21 mouse cellular contexts compared by ENCODE assay signal in the genomic region with DNA sequence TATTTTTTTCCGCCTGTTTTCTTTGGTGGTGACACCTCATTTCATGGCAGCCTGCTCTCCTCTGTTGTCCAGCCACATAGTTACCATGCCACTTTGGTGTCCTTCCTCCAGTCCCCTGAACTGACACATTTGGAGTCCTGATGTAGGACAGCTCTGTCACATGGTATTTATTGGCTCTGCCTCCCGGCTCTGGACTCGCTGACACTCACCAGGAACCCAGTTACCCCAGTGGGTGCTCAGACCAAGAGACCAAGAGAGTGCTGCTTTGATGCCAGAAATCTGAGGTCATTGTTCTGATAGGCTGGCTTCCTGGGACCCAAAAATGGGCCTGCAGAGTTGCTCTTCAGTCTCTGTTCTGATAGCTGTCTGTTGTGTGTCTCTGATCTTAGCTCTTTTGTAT. TPM values are rescaled to one million over a fixed set of nuclear protein-coding genes. Genes with fewer than 3 reads are reported as not detected.
DNase-seq lines count a peak whose midpoint lies in the region; ATAC-seq lines count a peak whose summit lies in the region.
"Had no signal": no experiment of that assay in that cellular context is flagged by ENCODE, and none has a peak within 500 bp of the region (broad histone marks: within the 10 kb centered on the region; RNA-seq: fewer than 3 reads in every experiment).

No protein-coding gene starts in this region.

- intact Hi-C loops in heart, postnatal 10 days (cut with DNase I), result no loop called here

- peaks cover 20% of the 10 kb centered on the region for H3K4me1 ChIP-seq in heart, embryonic 12.5 days (replicated peaks)
- H3K4me1 ChIP-seq in midbrain, embryonic 16.5 days (ENCODE audit: control insufficient read depth, insufficient read depth, low read length), result peaks cover under 1% of the 10 kb centered on the region; the same call in 1 of the 2 replicates
- H3K4me1 ChIP-seq: embryonic facial prominence, embryonic 15.5 days had no signal

- H3K9ac ChIP-seq in heart, embryonic 12.5 days, result no peak overlapping the region
- no peak overlapping the region for H3K9ac ChIP-seq in midbrain, embryonic 16.5 days (ENCODE audit: low read depth, low read length)
- H3K9ac ChIP-seq: embryonic facial prominence, embryonic 15.5 days; limb, embryonic 13.5 days; neural tube, embryonic 15.5 days had no signal

- no peaks in the 10 kb centered on the region for H3K9me3 ChIP-seq in heart, embryonic 12.5 days (replicated peaks)
- H3K9me3 ChIP-seq in midbrain, embryonic 16.5 days (replicated peaks; ENCODE audit: control insufficient read depth, low read length, poor library complexity, severe bottlenecking), result no peaks in the 10 kb centered on the region
- H3K9me3 ChIP-seq: embryonic facial prominence, embryonic 15.5 days; limb, embryonic 13.5 days; neural tube, embryonic 15.5 days had no signal

- no peak overlapping the region for H3K4me3 ChIP-seq in heart, embryonic 12.5 days
- no peak overlapping the region for H3K4me3 ChIP-seq in midbrain, embryonic 16.5 days (ENCODE audit: low read depth, low read length)
- H3K4me3 ChIP-seq: embryonic facial prominence, embryonic 15.5 days; limb, embryonic 13.5 days; neural tube, embryonic 15.5 days had no signal

- no peaks in the 10 kb centered on the region for H3K27me3 ChIP-seq in heart, embryonic 12.5 days (replicated peaks)
- H3K27me3 ChIP-seq in midbrain, embryonic 16.5 days (ENCODE audit: control insufficient read depth, insufficient read depth, low read depth, low read length), result no peaks in the 10 kb centered on the region
- H3K27me3 ChIP-seq: embryonic facial prominence, embryonic 15.5 days; limb, embryonic 13.5 days; neural tube, embryonic 15.5 days had no signal

- ATAC-seq in heart, embryonic 12.5 days (ENCODE audit: insufficient number of reproducible peaks, low FRiP score), result no peak
- no peak for ATAC-seq in midbrain, embryonic 16.5 days
- ATAC-seq: activated CD4-positive, CD25-positive, alpha-beta regulatory T cell, adult 4 months; forebrain, embryonic 14.5 days; hindbrain, postnatal 0 days; intestine, embryonic 16.5 days had no signal

- peak; percentile 61 to 86 for DNase-seq in heart, adult 18-20 months
- DNase-seq in MN1 (ENCODE audit: low spot score), result peak; percentile 21
- DNase-seq in adipocyte (ENCODE audit: low spot score), result peak; percentile 24
- peak; percentile 65 to 80 for DNase-seq in heart, postnatal 10 days
- DNase-seq in left cerebral cortex, adult 8-10 months (ENCODE audit: low spot score in 2 of 2), result no peak
- DNase-seq: cerebellum, adult 9-10 months; lung, adult 18-20 months; lung, postnatal 10 days; thymus, adult 2 months; thymus, postnatal 4 days had no signal

- 63% methylated on average over 3 of the region's 3 CpGs for WGBS in heart, embryonic 12.5 days
- WGBS in midbrain, embryonic 16.5 days, result 90% methylated on average over 3 of the region's 3 CpGs

- no peak overlapping the region for H3K4me2 ChIP-seq in heart, embryonic 12.5 days
- H3K4me2 ChIP-seq in midbrain, embryonic 16.5 days (ENCODE audit: low read length), result no peak overlapping the region
- H3K4me2 ChIP-seq: embryonic facial prominence, embryonic 15.5 days; limb, embryonic 13.5 days; midbrain, embryonic 11.5 days; neural tube, embryonic 15.5 days had no signal

- peaks cover 22% of the 10 kb centered on the region for H3K36me3 ChIP-seq in heart, embryonic 12.5 days
- peaks cover 6% of the 10 kb centered on the region for H3K36me3 ChIP-seq in midbrain, embryonic 16.5 days (ENCODE audit: control insufficient read depth, insufficient read depth, low read length)
- H3K36me3 ChIP-seq: embryonic facial prominence, embryonic 15.5 days had no signal

- H3K27ac ChIP-seq in heart, embryonic 12.5 days (ENCODE audit: poor library complexity, severe bottlenecking), result no peak overlapping the region
- H3K27ac ChIP-seq in midbrain, embryonic 16.5 days (ENCODE audit: low read length), result no peak overlapping the region
- H3K27ac ChIP-seq: embryonic facial prominence, embryonic 15.5 days; hindbrain, postnatal 0 days; limb, embryonic 13.5 days; neural tube, embryonic 15.5 days; stomach, postnatal 0 days had no signal

RNA-seq across cellular contexts. Expression of a gene that starts 6.7 kb away (rescaled TPM):
- total RNA-seq in heart, adult 18-20 months (2021), result 10 to 100 TPM; 50.9 to 54.5 TPM
- polyA plus RNA-seq in heart, embryonic 12.5 days (2016; fragmentation: Nextera tagmentation; extraction: Ambion mirVana), result 41.8 and 49.3 TPM in 2 replicates
- 10 to 100 TPM; 56.4 to 62.5 TPM for total RNA-seq in heart, postnatal 10 days (2021)
- total RNA-seq in left cerebral cortex, adult 8-10 months (2022), result 10 to 100 TPM; 81.9 to 94.4 (median 86.6) TPM
- polyA plus RNA-seq in midbrain, embryonic 16.5 days (2015; fragmentation: Nextera tagmentation; extraction: Ambion mirVana), result 38.3 and 41.6 TPM in 2 replicates

RNA-seq across cellular contexts. Expression of a gene that starts 14.1 kb away (rescaled TPM):
- 10 to 100 TPM; 13.4 to 14.1 TPM for total RNA-seq in heart, adult 18-20 months (2021)
- polyA plus RNA-seq in heart, embryonic 12.5 days (2016; fragmentation: Nextera tagmentation; extraction: Ambion mirVana), result 11.0 and 11.4 TPM in 2 replicates
- 10 to 100 TPM; 13.2 to 14.7 TPM for total RNA-seq in heart, postnatal 10 days (2021)
- total RNA-seq in left cerebral cortex, adult 8-10 months (2022), result 10 to 100 TPM in 3 of 4 experiments, 1 to 10 TPM in 1; 9.4 to 12.9 (median 11.7) TPM
- 12.4 and 12.8 TPM in 2 replicates for polyA plus RNA-seq in midbrain, embryonic 16.5 days (2015; fragmentation: Nextera tagmentation; extraction: Ambion mirVana)

RNA-seq across cellular contexts. Expression of a gene that starts 27.6 kb away (rescaled TPM):
- total RNA-seq in heart, adult 18-20 months (2021), result 1 to 10 TPM; 4.9 to 9.9 TPM
- 16.1 and 17.2 TPM in 2 replicates for polyA plus RNA-seq in heart, embryonic 12.5 days (2016; fragmentation: Nextera tagmentation; extraction: Ambion mirVana)
- total RNA-seq in heart, postnatal 10 days (2021), result 1 to 10 TPM; 4.8 to 5.0 TPM
- 10 to 100 TPM; 40.9 to 49.1 (median 44.4) TPM for total RNA-seq in left cerebral cortex, adult 8-10 months (2022)
- 100 and 125 TPM in 2 replicates for polyA plus RNA-seq in midbrain, embryonic 16.5 days (2015; fragmentation: Nextera tagmentation; extraction: Ambion mirVana)

RNA-seq across cellular contexts. Expression of a gene that starts 58.0 kb away (rescaled TPM):
- total RNA-seq in heart, adult 18-20 months (2021), result 1,000 to 10,000 TPM; 1,625 to 1,638 TPM
- 840 and 852 TPM in 2 replicates for polyA plus RNA-seq in heart, embryonic 12.5 days (2016; fragmentation: Nextera tagmentation; extraction: Ambion mirVana)
- total RNA-seq in heart, postnatal 10 days (2021), result 1,000 to 10,000 TPM in 1 of 2 experiments, 100 to 1,000 TPM in 1; 934 to 1,069 TPM
- 100 to 1,000 TPM; 799 to 904 (median 900) TPM for total RNA-seq in left cerebral cortex, adult 8-10 months (2022)
- 1,506 and 1,517 TPM in 2 replicates for polyA plus RNA-seq in midbrain, embryonic 16.5 days (2015; fragmentation: Nextera tagmentation; extraction: Ambion mirVana)

RNA-seq across cellular contexts. Expression of a gene that starts 58.9 kb away (rescaled TPM):
- under 1 TPM in 1 of 2 experiments, not detected in 1; 0.23 TPM for total RNA-seq in heart, adult 18-20 months (2021)
- 0.28 and 0.67 TPM in 2 replicates for polyA plus RNA-seq in heart, embryonic 12.5 days (2016; fragmentation: Nextera tagmentation; extraction: Ambion mirVana)
- not detected for total RNA-seq in heart, postnatal 10 days (2021)
- under 1 TPM in 2 of 4 experiments, not detected in 2; 0.39 to 0.51 TPM for total RNA-seq in left cerebral cortex, adult 8-10 months (2022)
- polyA plus RNA-seq in midbrain, embryonic 16.5 days (2015; fragmentation: Nextera tagmentation; extraction: Ambion mirVana), result 0.30 and 0.51 TPM in 2 replicates
- total RNA-seq: hindbrain, postnatal 0 days had no signal

Comparison
In these comparisons a context has a peak if more than half of its experiments do, and no peak if none do; other contexts are left out.
1. DNase-seq: peak in heart, adult 18-20 months (2 of 2), MN1 (single experiment), adipocyte (single experiment) and heart, postnatal 10 days (2 of 2); none in left cerebral cortex, adult 8-10 months (0 of 2).